Mouse (Mus musculus): ENCODE data around the gene Lin7b. TPM values are rescaled to one million over a fixed set of nuclear protein-coding genes. Genes with fewer than 3 reads are reported as not detected.

Gene Lin7b
- polyA plus RNA-seq, 2 experiments from 2014 or later, result not detected

DNA sequence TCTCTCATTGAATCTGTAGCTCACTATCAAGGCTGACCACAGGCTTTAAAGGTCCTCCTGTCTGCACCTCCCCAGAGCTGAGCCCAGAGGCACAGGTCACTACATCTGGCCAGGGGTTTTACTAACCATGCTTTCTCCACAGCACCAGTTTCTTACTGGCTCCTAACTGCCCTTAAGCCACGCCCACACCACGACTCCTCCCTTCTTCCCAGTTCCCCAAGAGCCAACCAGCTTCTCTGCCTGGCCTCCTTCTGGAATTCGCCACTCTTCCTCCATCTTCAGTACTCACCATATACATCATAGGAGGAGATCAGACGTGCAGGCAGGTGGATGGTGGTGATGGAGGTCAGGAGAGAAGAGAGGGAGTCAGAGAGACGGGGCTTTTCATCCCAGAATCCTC, 17.3 kb downstream of the Lin7b start:
- ATAC-seq, result no peak

GRCm38 (mm10) chr7:45346905-45347304, 23.5 kb downstream of the Lin7b start:
- ATAC-seq, result no peak

GRCm38 (mm10) chr7:45343543-45343942, 26.8 kb downstream of the Lin7b start:
- no peak for ATAC-seq

DNA sequence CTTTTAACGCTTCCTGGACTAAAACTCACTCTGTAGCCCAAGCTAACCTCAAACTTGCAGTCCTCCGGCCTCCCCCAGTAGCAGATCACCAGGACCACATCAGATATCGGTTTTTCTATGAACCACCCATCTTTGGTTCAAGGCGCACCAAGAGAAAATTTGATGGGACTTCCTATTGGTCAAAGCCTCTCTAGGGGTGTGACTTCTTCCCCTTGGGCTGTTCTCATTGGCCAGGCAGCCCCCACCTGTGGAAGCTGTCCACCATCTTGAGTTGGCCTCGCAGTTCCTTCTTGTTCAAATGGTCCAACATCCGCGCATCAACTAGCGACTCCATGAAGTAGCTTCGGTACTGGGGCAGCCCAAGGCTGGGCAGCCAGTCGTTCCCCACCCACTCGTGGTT, 28.3 kb downstream of the Lin7b start:
- ATAC-seq, result no peak

- peak; percentile 80 for ATAC-seq
Measured at GRCm38 (mm10) chr7:45341303-45341702, 29.1 kb downstream of the Lin7b start.

DNA sequence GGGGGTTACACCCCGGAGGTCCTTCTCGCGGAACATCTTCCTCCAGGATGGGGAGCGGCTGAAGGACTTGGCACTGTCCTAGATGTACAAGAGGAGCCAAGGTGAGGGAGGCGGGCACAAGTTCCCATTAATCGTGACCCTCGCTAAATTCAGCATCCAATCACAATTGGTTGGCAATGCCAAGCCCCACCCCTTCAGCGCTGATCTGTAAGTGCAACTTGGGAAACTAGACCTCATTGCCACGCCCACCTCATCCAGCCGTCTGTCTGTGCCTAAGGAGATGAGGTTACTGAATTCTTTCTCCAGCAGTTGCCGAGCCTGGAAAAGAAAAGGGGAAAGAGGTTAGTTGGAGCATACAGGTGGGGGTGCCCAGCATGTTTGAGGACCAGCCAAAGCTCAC, 29.7 kb downstream of the Lin7b start:
- ATAC-seq, result no peak

DNA sequence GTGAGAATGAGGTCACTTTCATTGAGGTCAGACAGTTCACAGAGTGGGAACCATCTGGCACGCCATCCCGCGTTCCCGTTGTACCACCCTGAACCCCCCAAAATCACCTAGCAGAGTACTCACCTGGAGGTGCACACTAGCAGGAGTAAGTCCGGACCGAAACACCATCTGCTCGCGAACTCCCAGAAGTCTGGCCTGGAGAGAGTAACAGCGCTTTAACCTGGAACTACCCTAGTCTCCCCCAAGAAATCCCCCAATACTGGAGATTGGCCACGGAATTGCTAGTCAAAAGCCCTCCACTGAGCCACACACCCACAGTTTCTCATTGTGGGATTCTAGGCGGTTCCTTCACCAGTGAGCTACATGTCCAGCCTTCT, 30.3 kb downstream of the Lin7b start:
- no peak for ATAC-seq

GRCm38 (mm10) chr7:45339410-45340065, 30.8 kb downstream of the Lin7b start:
- ATAC-seq, result no peak

DNA sequence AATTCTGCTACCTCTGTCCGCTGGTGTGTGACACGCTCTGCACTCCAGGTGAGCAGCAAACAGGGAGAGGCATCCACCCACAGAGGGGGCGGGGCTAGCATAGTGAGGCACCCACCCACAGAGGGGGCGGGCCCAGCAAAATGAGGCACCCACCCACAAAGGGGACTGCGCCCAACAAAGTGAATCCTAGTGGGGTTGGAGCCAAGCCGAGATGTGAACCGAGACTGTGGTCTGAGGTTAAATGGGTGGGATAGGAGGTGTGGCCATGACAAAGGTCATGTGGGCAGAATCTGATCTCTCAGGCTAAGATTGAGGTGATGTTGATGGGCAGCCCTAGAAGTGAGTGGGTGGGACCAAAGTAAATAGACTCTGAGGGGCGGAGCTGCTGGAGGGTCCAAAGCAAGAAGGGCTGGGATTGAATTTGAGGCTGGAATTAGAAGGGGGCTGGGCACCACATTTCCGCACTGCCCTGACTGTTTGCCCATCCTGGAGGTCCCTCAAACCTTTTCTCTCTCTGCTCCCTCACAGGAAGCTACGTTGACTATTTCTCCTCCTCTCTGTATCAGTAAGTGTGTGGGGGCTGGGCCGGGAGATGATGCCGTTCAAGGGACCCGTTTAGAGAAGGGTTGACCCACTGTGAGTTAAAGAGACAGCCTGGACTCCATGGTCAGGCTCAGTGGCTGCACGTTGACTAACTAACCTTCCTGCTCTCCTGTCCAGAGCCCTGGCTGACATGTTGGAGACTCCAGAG, 32.0 kb downstream of the Lin7b start:
- ATAC-seq, result no peak

DNA sequence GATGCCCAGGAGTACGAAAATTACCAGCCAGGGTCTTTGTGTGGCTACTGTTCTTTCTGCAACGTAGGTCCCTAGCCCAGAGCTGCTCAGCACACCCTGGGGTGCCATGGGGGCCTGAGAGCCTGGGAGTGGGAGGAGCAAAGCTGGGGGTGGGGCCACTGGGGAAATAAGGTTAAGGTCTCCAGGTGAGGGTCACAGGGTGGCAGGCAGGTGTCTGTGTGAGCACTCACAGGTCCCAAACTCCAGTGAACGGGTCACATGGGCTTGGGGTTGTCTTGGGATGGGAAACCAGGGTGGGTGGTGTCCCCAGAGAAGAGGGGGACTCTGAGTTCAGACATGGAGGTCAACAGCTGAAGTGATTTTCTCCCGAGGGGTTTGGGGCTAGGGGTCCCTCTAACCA, 32.9 kb downstream of the Lin7b start:
- no peak for ATAC-seq

DNA sequence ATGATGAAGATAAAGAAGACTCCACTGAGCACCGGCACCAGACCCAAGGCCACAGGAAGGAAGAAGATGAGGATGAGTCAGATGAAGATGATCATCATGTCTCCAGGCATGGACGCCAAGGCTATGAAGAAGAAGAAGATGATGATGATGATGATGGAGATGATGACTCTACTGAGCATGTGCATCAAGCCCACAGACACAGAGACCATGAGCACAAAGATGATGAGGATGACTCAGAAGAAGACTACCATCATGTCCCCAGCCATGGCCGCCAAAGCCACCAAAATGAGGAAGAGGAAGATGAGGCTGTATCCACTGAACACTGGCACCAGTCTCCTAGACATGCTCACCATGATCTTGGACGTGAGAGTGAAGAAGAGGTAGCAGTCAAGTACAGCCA, 34.1 kb downstream of the Lin7b start:
- no peak for ATAC-seq

DNA sequence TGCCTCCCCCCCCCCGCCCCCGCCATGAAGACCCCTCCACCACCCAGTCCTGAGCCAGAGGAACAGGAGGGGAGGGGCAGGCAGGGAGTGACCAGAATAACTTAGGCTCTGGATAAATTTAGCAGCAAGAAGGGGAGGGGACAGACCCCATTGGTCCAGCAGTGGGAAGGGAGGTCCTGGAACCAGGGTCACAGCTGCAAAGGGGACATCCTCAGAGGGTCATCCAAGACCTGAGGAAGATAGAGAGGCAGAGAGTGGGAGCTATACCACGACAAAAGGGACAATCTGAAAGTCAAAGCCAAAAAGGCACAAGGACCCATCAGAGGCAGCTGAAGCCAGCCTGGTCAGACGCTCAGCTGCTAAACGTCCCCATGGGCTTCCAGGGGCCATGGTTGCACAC, 35.3 kb downstream of the Lin7b start, which contains the start of gene Hrc:
Gene Hrc (plus strand): TSS at position 235 of the 400 bp plus-strand sequence.
- ATAC-seq, result no peak

DNA sequence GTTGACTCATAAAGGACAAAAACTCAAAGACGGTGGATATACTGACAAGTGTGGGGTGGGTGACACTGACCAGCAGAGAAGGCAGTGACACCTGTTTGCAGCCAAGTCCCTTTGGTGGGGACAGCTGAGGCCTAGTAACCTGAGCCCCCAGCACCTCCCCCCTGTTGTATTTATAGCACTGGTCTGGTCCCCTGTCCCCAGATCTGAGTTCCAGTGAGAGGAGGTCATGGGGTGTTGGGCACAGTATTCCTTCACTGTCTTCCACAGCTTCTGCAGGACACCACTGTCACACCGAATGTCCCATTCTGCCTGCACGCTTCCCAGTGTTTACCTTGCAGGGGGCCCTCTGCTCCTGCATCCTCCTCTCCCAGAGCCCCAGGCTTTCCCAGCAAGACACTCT, 35.8 kb downstream of the Lin7b start:
- ATAC-seq, result no peak

DNA sequence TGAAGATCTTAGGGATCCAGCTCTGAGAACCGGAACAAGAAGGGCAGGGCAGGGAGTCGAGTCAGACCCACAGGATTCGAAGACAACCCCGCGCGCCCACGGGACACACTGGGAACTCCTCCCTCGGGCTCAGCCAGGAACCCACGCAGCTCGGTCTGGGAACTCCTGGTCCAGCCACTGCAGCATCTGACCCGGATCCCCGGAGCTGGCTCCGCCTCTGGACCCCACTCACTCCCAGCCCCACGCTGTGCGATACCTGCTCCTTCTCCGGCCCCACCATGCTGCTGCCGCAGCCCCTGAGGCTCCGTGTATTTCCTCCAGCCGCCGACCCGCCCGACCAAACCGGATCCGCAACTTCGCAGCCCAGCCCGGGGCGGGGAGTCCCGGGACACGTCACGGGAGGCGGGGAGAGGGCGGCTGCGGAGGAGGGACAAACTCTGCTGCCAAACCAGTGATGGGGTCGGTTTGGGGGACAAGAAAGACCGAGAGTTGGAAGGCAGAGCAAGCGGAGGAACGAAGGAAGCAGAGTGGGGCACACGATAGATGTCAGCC, 36.9 kb downstream of the Lin7b start, which contains the start of gene Trpm4:
Gene Trpm4 (minus strand): TSS at position 350 of the 552 bp plus-strand sequence.
- ATAC-seq, result peak; percentile 88

GRCm38 (mm10) chr7:45332685-45333425, 37.5 kb downstream of the Lin7b start:
- peak; percentile 14 for ATAC-seq

GRCm38 (mm10) chr7:45331502-45331901, 38.9 kb downstream of the Lin7b start:
- no peak for ATAC-seq

DNA sequence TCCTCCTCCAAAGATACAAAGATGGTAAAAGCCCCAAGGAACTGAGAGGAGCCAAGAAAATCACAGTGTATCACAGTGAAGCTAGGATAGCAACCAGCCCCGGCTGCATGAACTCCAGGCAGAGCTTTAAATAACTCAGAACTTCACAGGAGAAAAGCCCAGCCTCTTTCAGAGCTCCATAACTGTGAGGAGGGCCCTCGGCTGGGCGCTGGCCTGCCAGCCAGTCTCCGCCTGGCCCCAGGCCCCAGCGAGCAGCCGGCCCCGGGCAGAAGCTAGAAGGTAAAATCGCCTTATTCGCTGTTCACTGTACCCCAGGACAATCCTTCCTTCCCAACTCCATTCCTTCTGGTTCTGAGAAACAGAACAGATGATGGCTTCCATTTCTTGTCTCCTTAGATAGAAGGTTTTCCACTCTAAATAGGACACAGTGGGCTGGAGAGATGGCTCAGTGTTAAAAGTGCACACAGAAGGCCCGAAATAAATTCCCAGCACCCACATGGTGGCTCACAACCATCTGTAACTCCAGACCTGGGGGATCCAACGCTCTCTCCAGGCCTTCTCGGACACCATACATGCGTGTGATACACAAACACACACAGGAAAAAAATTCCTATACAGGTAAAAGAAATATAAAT, 41.4 kb downstream of the Lin7b start:
- ATAC-seq, result no peak

- no peak for ATAC-seq
Measured at GRCm38 (mm10) chr7:45325800-45326199, 44.6 kb downstream of the Lin7b start.

GRCm38 (mm10) chr7:45323069-45323468, 47.3 kb downstream of the Lin7b start:
- ATAC-seq, result no peak

DNA sequence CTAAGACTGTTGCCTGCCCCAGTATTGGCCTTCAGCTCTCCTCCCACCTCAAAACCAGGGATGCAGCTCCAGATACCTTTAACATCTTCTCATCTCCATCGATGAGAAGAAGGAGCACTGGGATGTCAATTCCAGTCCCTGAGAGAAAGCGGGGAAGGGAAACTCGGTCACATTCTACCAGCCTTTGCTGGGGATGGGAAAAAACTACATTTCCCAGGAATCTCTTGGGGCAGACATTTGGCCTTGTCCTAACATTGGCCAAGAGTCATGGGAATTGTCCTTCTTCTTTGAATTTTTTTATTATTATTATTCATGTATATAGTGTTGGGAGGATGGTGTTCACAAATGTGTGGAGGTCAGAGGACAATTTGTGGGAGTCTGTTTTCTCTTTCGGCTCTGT, 48.1 kb downstream of the Lin7b start:
- no peak for ATAC-seq

All from activated CD4-positive, CD25-positive, alpha-beta regulatory T cell, adult 4 months (primary cell).